Mouse (Mus musculus) thymus, postnatal 14 days (tissue): ENCODE data around the gene Ppp6r1.

Experiments
- DNase-seq: peaks from one replicate; pipeline ENCODE4 v3.0.0; 2021

Gene Ppp6r1

GRCm38 (mm10) chr7:4657521-4658127 lies 1.2 kb downstream of the Ppp6r1 start:
- DNase-seq = no peak

- DNase-seq = no peak
Measured at GRCm38 (mm10) chr7:4656818-4657217, 2.0 kb downstream of the Ppp6r1 start.

GRCm38 (mm10) chr7:4655916-4656315 lies 2.9 kb downstream of the Ppp6r1 start:
- no peak for DNase-seq

DNA sequence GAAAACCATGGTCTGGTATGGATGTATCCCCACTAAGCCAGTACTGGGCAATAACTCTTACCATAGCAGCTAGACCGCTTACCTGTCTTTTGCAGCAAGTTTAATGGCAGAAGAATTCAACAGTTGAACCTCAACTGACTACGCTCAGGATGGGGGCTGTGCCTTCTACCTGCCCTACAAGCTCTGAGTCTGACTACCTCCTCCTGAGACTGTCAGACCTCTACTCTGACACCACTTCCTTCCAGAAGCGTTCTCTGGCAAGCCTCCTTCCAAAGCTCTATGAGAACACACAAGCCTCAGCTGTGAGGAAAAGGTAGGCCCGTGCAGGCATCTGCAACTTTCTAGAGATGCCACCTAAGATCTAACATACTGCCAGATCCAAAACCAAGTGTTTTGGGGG lies 3.4 kb downstream of the Ppp6r1 start:
- DNase-seq = peak; percentile 69

DNA sequence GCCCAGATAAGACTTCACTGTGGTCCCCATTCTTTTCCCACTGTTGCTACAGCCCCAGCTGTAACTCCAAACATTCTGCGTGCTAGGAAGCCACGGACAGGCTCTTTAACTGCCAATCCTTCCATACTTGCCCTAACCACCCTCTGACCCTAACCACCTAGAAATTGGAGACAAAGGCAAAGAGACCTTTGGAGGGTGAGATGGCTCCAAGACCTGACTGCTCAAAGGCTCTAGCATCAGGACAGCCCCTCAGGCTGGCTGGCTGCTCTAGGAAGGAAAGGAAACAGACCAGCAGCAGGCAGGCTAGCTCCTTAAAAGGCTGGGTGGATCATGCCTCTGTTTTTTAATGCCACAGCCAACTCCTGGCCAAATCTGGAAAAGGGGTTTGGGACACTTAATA lies 4.6 kb downstream of the Ppp6r1 start:
- peak; percentile 49 for DNase-seq

DNA sequence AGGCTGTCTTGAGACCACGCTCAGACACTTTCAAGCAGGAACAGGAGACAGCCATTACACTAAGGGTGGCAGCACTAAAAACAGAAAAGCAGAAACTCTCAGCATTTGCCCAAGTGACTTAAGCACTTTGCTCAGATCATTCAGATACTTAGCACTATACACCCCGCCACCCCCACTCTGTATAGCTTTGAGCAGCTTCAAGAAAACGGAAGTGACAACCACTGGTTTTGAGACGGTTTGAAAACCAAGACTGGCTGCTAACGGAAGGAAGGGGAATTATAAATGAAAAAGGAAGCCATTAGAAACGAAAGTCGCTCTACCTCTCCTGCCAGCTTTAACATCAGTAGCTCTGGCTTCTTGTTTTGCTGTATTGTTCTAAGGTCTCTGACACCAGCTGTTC lies 5.0 kb downstream of the Ppp6r1 start:
- DNase-seq = peak; percentile 90

- DNase-seq = peak; percentile 42
Measured at GRCm38 (mm10) chr7:4653351-4653750, 5.5 kb downstream of the Ppp6r1 start.

DNA sequence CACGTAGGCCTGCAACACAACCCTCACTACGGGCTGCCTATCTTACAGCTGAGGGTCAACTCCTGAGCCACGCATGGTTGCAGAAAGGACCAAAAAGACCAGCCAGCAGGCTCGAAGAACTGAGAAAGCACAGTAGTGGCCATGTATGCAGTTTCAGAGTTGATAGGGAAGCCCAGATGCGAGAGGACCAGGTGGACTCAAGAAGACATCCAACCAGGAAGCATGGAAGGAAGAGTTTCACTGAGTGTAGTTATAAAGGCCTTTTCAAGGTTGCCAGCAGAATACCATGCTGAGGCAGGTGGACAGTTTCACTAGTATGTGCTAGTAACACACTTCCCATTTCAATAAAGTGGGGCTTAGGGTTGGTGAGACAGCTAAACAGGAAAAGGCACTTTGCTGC lies 6.1 kb downstream of the Ppp6r1 start:
- DNase-seq = no peak

DNA sequence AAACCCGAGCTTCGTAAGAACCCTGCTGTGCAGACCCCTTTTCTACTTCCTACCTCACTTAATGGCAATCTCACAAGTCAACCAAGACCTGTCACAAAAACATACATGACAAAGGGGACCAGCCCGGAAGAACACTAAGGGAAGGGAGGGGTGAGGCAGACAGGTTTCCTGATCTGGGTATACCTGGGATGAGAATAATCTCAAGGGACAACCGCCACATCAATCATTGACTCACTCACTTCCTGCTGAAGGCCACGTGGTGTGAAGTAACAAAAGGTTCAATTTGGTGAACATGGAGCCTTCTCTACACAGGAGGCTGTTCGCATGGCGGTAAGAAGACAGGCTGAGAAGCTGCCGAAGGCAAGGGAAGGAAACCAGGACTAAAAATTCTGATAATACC lies 7.2 kb downstream of the Ppp6r1 start:
- DNase-seq = peak; percentile 60

- DNase-seq = no peak
Measured at GRCm38 (mm10) chr7:4647992-4648391, 10.8 kb downstream of the Ppp6r1 start.

DNA sequence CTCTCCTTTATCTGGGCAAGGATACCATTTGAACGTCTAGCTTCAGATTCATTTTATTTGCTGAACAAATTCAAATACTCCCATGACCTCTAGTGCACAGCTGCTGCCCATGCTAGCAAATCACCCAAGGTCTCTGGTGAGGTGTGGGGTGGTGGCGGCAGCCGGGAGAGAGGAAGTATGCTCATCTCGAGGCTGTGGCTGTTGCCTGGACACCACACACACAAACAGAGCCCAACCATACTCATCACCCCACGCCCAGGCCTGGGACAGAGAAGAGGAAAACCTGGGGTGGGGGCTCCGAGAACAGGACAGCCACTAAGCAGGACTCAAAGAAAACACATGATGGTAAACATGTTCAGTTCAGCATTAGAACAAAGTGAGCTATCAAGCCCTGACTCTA lies 11.5 kb downstream of the Ppp6r1 start:
- no peak for DNase-seq

GRCm38 (mm10) chr7:4646806-4647205 lies 12.0 kb downstream of the Ppp6r1 start:
- DNase-seq = no peak

DNA sequence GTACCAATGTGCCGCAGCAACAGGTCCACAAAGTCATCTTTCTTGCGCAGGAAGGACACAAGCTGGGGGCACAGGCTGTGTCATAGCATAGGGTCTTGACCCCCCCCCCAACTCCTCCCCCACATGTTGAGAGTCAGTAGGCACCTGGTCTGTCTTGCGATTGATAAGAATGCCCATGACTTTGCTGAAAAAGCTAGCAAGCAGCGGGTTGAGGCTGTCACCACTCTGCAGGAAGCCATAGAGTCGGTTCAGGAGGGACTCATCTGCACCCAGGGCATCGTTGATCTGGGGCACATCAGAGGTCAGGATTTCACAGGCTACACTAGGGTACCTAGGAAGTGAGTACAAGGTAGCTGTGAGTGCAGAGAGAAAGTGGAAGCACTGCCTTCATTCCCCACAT lies 15.6 kb downstream of the Ppp6r1 start:
- no peak for DNase-seq

DNA sequence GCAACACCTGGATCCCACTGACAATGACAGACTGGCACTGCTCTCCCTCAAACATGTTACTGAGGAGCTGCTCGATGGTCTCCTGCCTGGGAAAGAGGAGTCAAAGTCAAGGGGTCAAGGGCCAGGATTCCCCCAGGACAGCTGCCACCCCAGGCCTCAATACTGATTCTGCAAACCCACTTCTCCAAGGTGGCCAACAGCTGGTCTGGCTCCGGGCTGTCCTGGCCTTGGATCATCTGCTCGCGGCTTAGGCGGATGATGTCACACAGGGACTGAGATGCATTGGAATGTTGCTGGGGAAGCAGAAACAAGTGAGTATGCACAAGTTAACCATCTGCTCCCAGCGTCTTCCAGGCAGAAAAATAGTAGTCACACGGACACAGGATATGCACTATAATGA lies 16.9 kb downstream of the Ppp6r1 start:
- no peak for DNase-seq

GRCm38 (mm10) chr7:4641155-4641554 lies 17.7 kb downstream of the Ppp6r1 start:
- no peak for DNase-seq

- no peak for DNase-seq
Measured at GRCm38 (mm10) chr7:4636179-4636578, 22.6 kb downstream of the Ppp6r1 start.

DNA sequence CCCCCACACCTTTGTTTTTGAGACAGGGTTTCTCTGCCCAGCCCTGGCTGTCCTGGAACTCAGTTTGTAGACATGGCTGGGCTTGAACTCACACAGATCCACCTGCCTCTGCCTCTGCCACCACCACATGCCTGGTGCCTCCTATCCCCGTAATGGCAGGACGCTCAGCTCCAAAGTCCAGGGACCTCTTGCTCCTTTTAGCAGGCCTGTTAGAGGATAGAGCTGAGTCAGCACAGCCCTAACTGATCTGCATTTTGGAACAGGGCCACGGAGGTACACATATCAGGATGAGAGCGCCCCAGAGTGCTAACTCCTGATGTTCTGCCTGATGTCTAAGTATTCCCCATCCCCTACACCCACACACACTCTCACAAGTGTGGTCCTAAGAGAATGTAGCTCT lies 27.8 kb downstream of the Ppp6r1 start, which contains the start of gene Tmem86b:
Gene Tmem86b, minus strand, starts transcription at position 392 of the 400 bp plus-strand sequence.
- DNase-seq = no peak

- DNase-seq = no peak
Measured at GRCm38 (mm10) chr7:4630198-4630597, 28.6 kb downstream of the Ppp6r1 start.

DNA sequence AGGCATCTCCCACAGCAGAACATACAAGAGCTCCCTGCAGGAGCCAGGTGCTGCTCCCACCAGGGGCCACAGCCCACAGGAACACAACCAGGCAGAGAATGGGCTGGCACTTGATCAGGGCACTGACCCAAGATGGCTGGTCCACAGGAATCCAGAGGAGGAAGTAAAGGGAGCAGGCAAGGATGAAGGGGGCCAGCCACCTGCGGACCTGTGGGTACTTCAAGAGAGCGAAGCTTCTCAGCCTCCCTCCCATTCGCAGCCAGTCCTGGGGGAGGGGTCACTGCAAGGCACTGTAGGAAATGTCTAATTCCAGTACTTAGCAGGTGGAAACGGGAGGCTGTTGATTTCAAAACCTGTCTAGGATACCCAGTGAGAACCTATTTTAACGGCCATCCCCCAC lies 29.2 kb downstream of the Ppp6r1 start:
- no peak for DNase-seq

DNA sequence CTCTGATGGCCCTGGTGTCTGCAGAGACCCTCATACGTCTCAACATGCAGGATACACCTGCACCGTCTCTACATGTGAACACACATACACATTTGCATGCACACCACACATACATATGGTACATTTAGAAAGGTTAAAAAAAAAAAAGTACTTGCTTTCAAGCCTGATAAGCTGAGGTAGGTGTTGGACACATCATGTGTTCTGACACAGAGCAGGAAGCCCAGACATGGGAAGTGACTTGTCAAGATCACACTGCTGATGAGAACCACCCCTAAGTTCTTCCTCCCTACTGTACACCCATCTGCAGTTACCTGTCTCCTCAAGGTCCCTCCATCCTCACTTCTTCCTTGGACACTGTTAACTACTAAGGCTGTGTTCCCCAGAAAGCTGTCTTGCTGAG lies 32.9 kb downstream of the Ppp6r1 start:
- DNase-seq = no peak

DNA sequence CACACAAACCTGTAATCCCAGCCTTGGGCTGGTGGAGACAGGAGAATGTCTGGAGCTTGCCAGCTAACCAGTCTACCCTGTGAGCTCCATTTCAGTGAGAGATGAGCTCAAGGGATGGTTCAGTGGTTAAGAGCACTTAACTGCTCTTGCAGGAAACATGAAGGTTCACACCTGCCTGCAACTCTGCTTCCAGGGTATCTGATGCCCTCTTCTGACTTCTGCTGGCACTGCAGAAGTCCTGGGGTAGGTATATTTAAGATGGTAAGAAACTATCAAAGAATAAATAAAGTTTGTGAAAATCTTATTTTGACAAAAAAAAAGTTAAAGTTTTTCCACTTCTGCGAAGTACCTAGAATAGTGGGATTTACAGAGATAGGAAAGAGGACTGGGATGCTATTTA lies 34.5 kb downstream of the Ppp6r1 start:
- DNase-seq = peak; percentile 52

DNA sequence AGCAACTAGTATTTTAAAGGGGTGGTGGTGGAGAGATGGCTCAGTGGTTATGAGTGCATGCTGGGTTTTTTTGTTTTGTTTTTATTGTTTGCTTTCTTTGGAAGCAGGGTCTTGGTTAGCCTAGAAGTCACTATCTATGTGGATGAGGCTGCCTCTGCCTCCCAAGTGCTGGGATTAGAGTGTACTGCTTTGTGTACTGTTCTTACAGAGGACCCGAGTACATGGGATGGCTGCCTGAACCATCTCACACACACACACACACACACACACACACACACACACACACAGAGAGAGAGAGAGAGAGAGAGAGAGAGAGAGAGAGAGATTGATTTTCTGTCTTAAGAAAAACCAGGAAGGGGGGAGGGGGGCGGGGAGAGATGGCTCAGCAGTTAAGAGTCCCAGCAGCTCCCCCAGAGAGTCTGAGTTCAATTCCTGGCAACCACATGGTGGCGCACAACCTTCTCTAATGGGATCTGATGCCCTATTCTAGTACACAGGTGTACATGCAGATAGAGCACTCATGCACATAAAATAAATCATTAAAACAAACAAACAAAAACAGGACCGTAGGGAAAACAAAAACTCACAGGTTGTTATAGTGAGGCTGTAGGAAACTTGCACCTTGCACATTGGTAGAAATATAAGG lies 35.2 kb downstream of the Ppp6r1 start:
- peak; percentile 83 for DNase-seq

DNA sequence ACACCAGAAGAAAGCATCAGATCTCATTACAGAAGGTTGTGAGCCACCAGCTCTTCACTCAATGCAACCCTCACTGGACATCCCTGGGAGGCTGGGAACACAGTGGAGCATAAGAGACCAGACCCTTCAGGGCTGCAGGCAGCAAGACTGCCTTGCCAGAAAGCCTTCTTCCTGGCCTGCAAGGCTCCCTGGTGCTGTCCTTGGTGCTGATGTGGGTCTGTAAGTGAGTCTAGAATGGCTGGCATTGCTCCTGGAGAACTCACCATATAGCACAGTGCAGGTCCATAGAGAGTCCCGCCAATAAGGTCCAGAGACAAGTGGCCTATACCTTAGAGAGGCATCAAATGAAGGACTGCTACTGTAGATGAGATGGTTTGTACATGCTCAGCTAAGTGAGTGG lies 38.8 kb downstream of the Ppp6r1 start:
- DNase-seq = peak; percentile 70

- DNase-seq = peak; percentile 37
Measured at GRCm38 (mm10) chr7:4613740-4614403, 44.9 kb downstream of the Ppp6r1 start.
